Mouse (Mus musculus): ENCODE data around the gene Rbm19.

DNA sequence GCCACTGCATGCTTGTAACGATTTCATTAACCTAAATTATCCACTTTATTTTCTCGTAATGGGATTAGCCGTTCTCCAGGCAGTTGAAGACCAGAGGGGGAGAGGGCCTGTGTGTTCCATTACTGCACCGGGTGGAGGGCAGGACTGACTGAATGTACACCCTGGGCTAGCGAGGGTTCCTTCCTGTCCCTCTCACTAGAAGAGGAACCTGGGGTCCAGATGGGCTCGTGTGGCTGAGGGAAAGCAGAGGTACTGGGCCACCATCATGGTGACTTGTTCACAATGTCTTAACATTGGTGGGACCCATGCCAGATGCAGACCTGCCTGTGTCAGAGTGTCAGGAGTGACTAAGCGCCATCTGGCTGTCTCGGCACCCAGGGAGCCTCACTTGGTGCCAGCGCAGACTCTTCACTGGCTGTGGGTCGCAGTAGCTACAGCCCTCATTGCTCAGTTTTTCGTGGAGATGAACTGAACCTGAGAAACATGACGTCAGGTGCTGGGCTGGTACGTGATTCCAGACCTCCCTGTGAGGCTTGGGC is 51.6 kb downstream of the Rbm19 start:
- TF ChIP-seq EP300 (optimal IDR thresholded peaks at IDR 0.05) (no peak), CTCF (IDR thresholded peaks at IDR 0.05; ENCODE audit: low read depth) (no peak)

All from stomach, postnatal 0 days (tissue).